Mouse (Mus musculus) layer of hippocampus, adult 8-10 months (tissue): ENCODE data around the gene Zfp958. TPM values are rescaled to one million over a fixed set of nuclear protein-coding genes. Genes with fewer than 3 reads are reported as not detected.
"Not testable (repeated sequence)": the region's sequence is repeated elsewhere in the genome, so short reads cannot be mapped to it uniquely, and the experiment has no call there.

Source experiments
- DNase-seq, 2 experiments: peaks; one replicate each; pipeline ENCODE4 v3.0.0; 2022; ENCODE audit warnings: low spot score in 2 of 2
- total RNA-seq, 4 experiments: library from RNA; stranded (reverse); gene quantifications; 2 replicates each; pipeline ENCODE4 v1.2.4; 2022

The Zfp958 gene
- total RNA-seq, result 10 to 100 TPM; 10.6 to 17.5 (median 14.9) TPM

DNA sequence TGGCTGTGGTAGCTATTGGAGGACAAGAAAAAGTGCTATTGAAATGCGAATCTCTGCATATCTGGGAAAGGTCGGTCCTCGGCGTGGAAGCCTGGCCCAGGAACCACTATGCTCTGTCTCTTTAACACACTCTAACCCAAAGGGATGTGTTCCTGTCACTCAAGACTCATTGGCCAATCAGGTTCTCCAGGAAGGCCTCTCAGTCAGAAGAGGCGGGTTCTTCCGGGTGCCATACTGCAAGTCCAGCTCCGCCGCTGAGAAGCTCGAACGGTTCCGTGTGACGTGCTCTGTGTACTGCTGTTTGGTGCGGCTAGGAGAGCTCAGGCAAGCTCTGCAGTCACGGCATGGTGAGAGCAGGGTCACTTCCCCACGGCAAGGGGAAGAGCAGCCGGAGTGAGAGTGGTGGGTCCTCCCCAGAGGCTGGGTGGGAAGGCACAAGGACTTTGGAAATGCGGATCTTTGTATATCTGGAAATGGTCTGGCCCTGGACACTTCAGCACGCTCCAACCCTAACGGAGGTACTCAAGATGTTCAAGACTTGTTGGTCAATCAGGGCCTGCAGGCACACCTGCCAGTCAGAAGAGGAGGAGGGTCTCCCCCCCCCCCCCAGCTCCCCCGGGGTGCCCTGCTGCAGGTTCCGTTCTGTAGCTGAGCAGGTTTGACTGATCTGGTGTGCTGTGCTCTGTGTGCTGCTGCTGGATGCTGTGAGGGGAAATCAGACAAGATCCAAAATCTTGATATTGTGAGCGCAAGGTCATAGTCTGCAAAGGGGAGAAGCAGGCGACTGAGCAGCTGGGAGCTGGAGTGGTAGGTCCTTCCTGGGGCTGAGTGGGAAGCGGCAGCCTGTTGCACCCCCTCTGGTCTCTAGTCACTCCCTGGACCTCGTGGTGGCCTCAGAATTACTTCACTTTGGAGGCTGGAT lies at the start of gene Zfp958:
Gene Zfp958, plus strand, starts transcription at position 236 of the 922 bp plus-strand sequence.
- peak; percentile 96 to 97 for DNase-seq

DNA sequence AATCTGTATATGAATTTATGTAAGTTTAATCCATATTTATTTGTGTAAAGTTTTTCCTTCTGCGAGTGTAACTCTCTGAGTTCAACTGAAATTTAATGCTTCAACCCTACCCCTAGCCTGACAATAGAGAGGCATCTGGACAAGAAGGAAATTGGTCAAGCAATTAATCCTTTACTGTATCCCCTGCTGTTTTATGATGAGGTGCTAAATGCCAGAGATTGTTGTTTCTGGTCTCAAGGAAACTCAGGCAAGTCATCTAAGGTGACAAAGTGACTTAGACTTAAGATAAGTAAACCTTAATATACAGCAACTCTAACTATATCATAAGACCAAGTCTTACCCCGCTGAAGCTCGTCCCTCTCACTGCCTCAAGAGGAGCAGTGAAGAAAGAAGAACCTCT lies 31.0 kb upstream of the Zfp958 start:
- no peak for DNase-seq

DNA sequence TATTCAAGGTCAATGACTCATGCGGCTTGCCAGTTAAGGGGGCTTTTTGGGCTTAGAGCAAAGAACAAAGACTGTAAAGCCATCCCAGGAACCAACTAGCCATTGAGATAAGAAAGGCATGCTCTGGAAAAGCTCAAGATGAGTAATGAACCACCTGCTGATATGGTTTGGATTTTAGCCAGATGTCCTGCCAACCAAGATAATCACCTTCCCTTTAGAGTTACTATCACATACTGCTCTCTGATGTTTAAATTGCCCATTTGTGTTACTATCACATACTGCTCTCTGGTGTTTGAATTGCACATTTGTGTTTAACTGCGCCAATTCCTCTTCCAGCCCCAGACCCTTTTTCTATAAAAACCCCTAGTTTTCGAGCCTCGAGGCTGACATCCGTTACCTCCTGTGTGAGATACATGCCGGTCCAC lies 30.2 kb upstream of the Zfp958 start:
- no peak for DNase-seq

DNA sequence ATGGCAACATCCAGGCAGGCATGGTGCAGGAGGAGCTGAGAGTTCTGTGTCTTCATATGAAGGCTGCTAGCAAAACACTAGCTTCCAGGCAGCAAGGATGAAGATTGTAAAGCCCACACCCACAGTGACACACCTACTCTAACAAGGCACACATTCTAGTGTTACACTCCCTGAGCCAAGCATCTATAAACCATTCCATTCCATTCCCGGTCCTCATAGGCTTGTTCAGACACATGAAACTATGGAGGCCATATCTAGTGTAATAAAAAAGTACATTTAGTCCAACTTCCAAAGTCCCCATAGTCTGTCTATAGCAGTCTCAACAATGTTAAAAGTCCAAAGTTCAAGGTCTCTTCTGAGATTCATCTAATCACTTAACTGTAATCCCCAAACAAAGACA lies 28.3 kb upstream of the Zfp958 start:
- DNase-seq, result no peak

DNA sequence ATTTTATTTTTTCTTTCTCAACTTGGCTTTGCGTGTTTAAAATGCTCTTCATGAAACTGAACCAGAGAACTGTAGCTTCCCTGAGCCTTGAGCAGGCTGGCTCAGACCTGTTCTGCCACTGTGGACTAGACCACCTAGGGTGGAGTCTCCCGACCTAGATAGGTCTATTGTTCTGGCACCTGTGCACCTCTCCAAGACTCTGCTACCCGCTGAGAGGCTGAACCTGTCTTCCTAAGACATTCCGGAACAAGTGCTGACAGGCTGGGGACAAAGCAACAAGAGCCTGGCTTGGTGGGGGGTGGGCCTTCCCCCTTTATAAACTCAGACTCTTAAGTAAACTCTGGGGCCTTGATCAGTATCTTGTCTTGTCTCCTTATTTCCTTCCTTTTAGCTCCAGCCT lies 26.6 kb upstream of the Zfp958 start:
- DNase-seq, result no peak

DNA sequence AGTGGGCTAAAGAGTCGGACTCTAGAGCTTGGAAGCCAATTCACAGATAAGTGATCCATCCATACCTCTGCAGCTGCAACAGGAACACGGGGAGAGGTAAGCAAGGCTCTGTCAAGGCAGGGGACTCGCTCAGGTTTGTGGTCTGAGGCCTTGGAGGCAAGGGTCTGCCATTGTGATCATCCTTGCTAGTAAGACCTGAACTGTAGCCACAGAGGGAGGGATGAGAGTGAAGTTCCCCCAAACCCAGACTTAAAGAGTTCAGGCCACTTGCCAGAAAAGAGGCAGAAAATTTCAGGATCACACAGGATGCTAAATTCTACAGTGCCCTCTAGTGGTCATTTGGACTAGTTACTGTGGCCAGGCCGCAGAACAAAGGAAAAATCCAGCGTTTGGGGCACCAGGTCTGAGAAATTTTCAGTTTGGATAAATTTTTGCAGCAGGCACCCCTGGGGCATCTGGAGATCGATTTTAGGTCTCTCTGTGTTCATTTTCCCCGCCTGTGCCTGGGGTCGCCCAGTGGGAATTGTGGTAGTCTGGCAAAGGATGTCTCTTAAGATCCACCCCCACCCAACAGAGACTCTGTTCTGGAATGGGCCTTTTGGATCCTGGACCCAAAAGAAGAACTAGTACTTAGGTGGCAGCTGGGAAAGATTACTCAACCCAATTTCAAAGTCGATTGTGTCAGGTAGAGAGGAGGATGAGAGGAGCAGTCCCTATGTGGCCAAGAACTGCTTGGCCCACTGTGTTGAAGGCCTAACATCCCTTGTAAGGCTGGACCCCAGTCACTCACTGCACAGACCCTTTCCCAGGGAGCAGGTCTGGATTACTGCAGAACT lies 24.6 kb upstream of the Zfp958 start:
- peak in 1 of 2 experiments; percentile 23 for DNase-seq

DNA sequence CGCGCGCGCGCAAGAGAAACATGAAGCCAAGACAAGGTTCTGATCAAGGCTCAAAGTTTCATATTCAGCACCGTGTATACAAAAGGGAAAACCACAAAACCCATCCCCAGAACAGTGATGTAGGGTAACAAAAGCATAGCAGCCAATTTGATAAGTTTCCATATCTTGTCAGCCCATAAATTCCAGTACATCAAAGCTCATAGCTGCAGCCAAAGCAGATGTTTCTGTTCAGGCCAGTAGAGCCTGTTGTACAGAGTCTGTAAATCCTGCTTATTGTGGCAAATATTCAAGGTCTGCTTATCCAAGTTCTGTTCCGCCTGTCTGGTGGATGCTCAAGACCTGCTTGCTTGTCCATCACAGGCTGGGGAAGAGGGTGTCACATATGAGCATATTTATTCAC lies 4.1 kb upstream of the Zfp958 start:
- DNase-seq, result no peak

DNA sequence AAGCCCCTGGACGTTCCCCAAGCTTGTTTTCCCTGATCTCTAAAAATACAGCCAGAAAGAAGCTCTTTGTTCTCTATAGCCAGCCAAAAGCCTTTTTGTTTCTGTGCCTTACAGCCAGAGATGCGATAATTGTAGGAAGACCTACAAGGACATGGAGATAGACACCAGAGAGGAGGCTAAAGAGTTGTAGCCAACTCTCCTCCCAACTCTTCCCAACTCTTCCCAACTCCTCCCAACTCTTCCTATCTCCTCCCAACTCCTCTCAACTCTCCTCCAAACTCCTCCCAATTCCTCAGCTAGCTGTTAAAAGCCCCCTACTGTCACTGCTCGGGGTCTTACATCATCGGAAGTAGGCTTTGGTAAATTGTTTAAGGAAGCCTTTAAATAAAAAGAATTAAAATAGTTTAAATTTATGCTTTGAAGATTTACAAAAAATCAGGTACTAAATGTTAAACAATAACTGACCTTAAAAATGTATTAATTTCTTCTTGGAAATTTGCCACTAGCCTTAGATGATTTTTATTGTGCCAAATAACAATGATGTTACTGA lies 1.3 kb upstream of the Zfp958 start:
- DNase-seq, result not testable (repeated sequence)

DNA sequence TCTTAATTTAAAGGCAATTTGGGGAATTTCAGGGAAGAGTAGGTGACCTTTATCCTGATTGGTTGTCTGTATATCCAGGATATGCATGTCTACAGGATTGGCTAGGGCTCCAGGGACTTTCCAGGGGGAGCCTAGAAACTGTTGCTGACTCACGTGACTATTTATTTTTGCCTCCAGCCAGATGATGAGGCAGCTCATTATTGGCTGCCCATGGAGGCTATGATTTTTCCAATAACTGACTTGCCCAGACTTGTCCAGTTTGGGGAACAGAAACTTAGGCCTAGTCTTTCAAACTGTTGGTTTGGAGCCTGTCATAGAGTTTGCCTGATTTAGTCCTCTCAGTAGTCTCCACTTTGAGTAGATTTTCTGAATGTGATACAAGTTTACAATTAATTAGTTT lies 14.4 kb downstream of the Zfp958 start:
- no peak for DNase-seq

DNA sequence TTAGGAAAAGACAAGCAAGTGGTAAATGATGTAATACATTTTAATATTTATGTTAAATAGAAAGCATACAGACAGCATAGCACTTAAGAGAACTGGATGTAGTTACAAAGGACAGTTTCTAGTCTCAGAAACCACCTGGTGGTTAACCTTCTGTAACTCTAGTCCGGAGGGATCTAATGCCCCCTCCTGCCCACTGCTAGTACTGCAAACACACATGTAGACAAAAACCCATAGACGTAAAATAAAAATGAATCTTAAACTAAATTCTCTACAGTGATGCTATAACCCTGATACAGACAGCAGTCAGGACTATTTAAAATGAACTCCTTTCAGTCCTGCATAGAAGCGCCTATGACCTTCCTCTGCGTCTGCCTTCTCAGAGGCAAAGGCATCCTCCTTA lies 24.1 kb downstream of the Zfp958 start:
- DNase-seq, result no peak

DNA sequence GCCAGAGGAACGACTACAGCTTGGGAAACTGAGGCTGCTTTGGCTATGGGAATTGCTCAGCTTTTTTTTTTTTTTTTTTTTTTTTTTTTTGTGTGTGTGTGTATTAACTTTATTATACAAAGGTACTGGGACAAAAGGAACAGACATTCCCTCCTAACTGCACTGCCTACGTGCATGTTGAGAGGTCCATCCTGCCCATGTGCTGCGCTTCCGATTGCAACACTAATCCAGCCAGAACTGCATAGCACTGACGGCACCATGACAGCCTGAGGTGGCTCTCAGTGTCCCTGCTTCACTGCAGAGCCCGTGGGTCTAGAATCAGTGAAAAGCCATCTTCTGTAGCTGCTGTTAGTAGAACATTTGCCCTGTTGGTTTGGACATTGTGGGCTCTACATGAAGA lies 30.0 kb downstream of the Zfp958 start:
- not testable (repeated sequence) for DNase-seq

DNA sequence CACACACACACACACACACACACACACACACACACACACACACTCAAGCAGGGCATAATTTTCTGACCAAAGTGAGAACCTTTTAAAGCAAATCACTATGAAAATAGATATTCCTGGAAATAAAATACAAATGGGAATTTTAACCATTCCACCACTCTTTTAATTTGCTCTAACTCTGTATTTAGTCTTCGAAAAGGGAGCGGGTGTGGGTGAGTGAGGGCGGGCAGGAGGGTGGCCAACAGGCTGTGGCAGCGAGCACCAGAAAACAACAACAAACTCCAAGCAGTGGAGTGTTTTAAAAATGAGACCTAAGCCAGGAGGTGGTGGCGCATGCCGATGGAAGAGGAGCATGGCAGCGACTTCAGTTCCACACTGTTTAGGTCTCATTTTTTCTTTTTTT lies 43.6 kb downstream of the Zfp958 start:
- DNase-seq, result no peak

DNA sequence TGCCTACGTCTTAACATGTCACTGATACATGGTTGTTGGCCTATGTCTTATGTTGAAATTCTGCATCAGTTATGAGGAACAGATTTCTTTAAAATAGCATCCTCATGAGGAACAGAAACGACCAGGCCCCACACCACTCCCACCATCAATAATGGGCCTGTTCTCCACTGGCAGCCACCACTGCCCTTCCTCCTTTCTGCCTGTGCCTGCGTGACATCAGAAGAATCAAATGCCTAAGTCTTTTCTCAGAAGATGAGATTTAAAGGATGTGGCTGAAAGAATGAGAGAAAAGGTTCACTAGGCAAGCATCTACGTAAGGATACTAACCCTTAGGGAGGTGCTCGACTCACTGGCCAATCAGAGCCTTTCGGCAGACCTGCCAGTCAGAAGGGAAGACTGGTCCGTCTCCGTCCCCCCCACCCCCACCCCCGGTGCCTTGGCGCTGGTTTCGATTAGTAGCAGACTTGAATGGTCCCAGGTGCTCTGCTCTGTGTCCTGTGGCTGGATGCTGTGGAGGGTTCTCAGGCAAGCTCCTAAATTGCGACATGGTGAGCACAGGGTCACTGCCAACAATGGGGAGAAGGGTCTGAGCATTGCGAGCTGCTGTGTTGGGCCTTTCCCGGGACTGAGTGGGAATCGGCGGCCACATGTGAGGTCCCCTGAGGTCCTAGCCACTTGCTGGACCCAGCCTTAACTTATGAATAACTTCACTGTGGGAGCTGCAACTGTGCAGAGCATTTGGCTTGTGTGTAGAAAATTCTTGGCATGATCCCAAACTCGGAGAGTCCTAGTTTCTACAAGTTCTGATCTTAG lies 62.4 kb downstream of the Zfp958 start:
- no peak for DNase-seq

DNA sequence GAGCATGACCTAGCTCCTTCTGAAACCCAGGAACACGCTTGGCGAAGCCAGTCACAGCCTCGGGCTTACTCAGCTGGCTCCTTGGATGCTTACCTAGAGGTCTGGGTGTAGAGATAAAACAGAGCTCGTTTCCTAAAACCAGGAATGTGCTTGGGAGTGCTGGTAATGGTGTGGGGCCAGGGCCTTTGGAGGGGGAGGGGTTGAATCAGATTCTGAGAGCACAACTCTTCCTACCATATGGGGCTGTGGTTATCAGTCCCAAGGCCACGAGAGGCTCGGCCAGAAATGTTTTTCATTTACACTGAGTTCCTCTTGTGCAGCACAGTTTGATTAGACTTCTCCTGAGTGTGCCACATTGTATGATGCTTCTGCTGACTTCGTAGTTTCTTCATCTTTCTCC lies 63.6 kb downstream of the Zfp958 start:
- DNase-seq, result peak in 1 of 2 experiments; percentile 18

DNA sequence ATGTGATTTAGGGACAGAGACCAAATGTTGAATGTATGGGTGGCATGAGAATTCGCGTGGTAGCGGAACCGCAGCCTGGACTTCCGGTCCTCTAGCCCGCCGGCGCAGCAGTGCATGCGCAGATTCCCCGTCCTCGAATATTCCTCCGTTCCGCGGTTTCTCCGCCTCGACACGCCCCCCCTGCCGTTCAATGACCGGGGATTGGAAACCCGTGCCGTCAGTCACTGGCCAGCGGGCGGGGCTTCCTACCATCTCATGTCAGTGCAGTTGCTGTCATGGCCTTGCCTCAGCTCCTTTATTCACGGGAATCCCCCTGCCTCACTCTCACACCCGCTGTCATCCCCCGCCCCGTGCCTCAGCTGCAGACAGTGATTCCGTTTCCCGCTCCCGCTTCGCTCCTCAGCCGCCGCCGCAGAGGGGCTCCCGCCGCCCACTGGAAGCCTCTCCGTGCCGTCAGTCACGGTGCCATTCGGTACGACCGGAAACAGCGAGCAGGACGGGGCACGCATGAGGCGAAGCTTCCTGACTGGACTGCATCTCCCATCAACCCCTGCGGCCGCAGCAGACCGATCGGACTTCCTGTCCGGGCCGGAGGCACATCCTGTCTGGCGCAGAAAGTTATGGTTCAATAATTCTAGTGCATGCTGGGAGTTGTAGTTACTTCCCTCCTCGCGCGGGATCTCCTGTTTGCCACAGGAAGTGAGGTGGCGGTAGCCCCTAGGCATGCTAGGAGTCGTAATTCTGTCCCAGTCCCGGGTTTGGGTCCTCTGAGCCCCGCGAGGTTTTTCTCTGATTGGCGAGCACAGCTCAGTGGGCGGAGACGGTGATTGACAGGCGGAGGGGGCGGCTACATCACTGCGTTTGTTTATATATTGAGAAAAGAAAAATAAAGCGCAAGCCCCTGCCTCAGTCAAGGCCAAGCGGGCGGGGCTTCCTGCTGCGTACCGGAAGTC lies 64.6 kb downstream of the Zfp958 start:
- peak; percentile 97 to 99 for DNase-seq

DNA sequence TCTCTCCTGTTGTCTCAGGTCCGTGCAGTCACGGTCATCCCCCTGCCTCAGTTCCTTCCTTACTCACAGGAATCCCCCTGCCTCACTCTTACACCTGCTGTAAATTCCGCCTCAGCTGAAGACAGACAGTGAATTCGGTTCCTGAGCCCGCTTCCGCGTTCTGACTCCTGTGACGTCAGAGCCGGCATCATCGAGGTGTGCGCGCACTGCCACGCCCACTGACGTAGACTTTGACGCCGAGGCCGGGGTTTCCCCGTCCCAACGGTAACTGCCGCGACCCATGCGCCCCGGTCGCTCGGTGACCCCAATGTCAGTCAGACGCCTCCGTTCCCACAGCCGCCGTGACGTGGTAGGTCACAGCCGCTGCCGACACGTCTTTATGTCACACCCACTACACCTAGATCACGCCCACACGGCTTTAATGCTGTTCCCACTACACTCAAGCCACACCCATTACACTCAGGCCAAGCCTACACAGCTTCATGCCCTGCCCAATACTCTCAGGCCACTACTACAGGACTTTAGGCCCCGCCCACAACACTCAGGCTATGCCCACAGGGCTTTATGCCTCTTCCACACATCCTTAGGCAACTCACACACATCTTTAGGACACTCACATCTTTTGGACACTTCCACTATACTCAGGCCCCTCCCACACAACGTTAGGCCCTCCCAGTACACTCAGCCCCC lies 65.4 kb downstream of the Zfp958 start:
- DNase-seq, result peak; percentile 86 to 93

DNA sequence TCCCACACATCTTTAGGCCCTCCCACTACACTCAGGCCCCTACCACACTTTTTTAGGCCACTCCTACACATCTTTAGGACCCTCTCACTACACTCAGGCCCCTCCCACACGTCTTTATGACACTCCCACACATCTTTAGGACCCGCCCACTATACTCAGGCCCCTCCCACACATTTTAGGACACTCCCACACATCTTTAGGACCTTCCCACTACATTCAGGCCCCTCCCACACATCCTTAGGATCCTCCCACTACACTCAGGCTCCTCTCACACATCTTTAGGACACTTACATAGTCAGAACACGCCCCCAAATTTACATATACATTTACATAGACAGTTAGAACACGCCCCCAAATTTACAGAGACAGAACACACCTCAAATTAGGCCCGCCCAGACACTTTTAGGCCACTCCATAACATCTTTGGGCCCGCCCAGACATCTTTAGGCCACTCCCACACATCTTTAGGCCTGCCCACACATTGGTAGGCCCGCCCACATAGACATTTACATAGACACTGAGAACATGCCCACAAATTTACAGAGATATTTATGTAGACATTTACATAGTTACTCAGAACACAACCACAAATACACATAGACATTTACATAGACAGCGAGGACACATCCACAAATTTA lies 66.1 kb downstream of the Zfp958 start:
- DNase-seq, result peak in 1 of 2 experiments; percentile 11

DNA sequence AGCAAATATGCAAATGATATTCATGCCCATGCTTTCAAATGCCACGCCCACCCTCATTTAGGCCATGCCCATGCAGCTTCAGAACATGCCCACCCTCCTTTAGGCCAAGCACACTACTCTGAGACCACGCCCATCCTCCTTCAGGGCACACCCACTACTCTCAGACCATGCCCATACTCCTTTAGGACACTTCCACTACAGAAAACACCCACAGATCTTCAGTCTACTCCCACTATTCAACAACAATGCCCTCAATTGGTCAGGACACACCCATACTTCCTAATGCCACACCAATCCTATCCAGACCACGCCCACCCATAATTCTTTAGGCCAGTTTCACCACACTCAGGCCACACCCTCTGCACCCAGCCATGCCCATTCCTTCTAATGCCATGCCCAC lies 66.8 kb downstream of the Zfp958 start:
- DNase-seq, result peak in 1 of 2 experiments; percentile 4
